7 mouse cellular contexts compared by ENCODE assay signal in genomic region chr8:108101978-108102865, GRCm38 (mm10).
A peak's percentile ranks its signal among the peaks of the same experiment; 100 is the strongest.
DNase-seq lines count a peak whose midpoint lies in the region; ATAC-seq lines count a peak whose summit lies in the region.

No protein-coding gene starts in this region.

- no peaks in the 10 kb centered on the region for H3K36me3 ChIP-seq in limb, embryonic 11.5 days (ENCODE audit: control insufficient read depth, insufficient read depth, low read length)
- no peaks in the 10 kb centered on the region for H3K36me3 ChIP-seq in neural tube, embryonic 15.5 days

- no peaks in the 10 kb centered on the region for H3K27me3 ChIP-seq in limb, embryonic 11.5 days (ENCODE audit: control insufficient read depth, insufficient read depth, low read length)
- peaks cover 3% of the 10 kb centered on the region; the same call in 1 of the 2 replicates for H3K27me3 ChIP-seq in neural tube, embryonic 15.5 days (replicated peaks)

- no peak for ATAC-seq in limb, embryonic 11.5 days (ENCODE audit: insufficient number of reproducible peaks, low FRiP score, low TSS enrichment, low read depth)
- peak; percentile 72; the same call in 1 of the 2 replicates for ATAC-seq in neural tube, embryonic 15.5 days (ENCODE audit: low FRiP score)
- ATAC-seq in erythroblast, adult 5-6 weeks (replicated peaks; ENCODE audit: low FRiP score, poor library complexity, severe bottlenecking), result no peak

- no peak overlapping the region for H3K4me3 ChIP-seq in limb, embryonic 11.5 days (ENCODE audit: low read depth, low read length)
- H3K4me3 ChIP-seq in neural tube, embryonic 15.5 days (replicated peaks), result peak overlapping the region; percentile 15

- H3K9me3 ChIP-seq in limb, embryonic 11.5 days (ENCODE audit: control insufficient read depth, low read length), result no peaks in the 10 kb centered on the region
- H3K9me3 ChIP-seq in neural tube, embryonic 15.5 days (replicated peaks), result no peaks in the 10 kb centered on the region

- H3K4me2 ChIP-seq in limb, embryonic 11.5 days (ENCODE audit: low read depth, severe bottlenecking), result no peak overlapping the region
- peak overlapping the region; percentile 43 for H3K4me2 ChIP-seq in neural tube, embryonic 15.5 days

- 56% methylated on average over 16 of the region's 16 CpGs for WGBS in limb, embryonic 11.5 days
- 18% methylated on average over 16 of the region's 16 CpGs for WGBS in neural tube, embryonic 15.5 days

- H3K9ac ChIP-seq in limb, embryonic 11.5 days (ENCODE audit: low read length), result no peak overlapping the region
- 0 out of 2 replicates have a peak overlapping the region, but pooled peaks have one; percentile 3 for H3K9ac ChIP-seq in neural tube, embryonic 15.5 days (replicated peaks)

- peak overlapping the region; percentile 56; the same call in 1 of the 2 replicates for H3K27ac ChIP-seq in limb, embryonic 11.5 days (replicated peaks; ENCODE audit: low read depth, low read length)
- H3K27ac ChIP-seq in neural tube, embryonic 15.5 days (replicated peaks), result peak overlapping the region; percentile 58

- H3K4me1 ChIP-seq in limb, embryonic 11.5 days (ENCODE audit: control insufficient read depth, insufficient read depth, low read length), result peaks cover 19% of the 10 kb centered on the region
- peaks cover 41% of the 10 kb centered on the region for H3K4me1 ChIP-seq in neural tube, embryonic 15.5 days

- peak; percentile 47 to 67 for DNase-seq in right cerebral cortex, postnatal 10 days (ENCODE audit: low spot score in 2 of 2)
- DNase-seq in right cerebral cortex, postnatal 4 days, result no peak
- peak; percentile 9 to 18 for DNase-seq in frontal cortex, postnatal 36 days (ENCODE audit: low spot score in 2 of 2)
- no peak for DNase-seq in limb, embryonic 11.5 days (ENCODE audit: low spot score)
- DNase-seq in adrenal gland, adult 2 months, result no peak

Comparison
In these comparisons a context has a peak if more than half of its experiments do, and no peak if none do; other contexts are left out.
1. DNase-seq: peak in right cerebral cortex, postnatal 10 days (2 of 2) and frontal cortex, postnatal 36 days (2 of 2); none in right cerebral cortex, postnatal 4 days (single experiment), limb, embryonic 11.5 days (single experiment) and adrenal gland, adult 2 months (single experiment).